Mouse (Mus musculus): ENCODE data around the gene Eva1b.

Eva1b gene

GRCm38 (mm10) chr4:126120052-126120451, 27.5 kb upstream of the Eva1b start:
- no peak for DNase-seq (ENCODE audit: low spot score in 2 of 2)

DNA sequence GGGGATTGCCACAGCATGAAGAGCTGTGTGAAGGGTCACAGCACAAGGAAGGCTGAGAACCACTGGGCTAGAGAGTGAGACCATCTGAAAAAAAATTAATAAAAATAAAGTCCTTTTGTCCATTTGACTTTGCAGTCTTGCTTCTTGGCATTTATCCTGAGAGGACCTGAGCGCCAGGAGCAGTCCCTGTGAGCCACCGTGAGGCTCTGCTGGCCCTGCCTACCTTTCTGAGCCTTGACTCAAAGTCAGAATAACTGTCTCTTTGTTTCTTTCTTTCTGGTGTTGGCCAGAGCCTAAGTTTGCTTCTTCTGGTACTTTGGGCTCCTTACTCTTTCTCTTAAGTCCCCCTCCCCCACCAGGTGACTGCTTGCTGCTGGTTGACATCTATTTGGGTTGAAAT, 27.0 kb upstream of the Eva1b start:
- DNase-seq (ENCODE audit: low spot score in 2 of 2), result no peak

GRCm38 (mm10) chr4:126123309-126124040, 24.1 kb upstream of the Eva1b start:
- no peak for DNase-seq (ENCODE audit: low spot score in 2 of 2)

DNA sequence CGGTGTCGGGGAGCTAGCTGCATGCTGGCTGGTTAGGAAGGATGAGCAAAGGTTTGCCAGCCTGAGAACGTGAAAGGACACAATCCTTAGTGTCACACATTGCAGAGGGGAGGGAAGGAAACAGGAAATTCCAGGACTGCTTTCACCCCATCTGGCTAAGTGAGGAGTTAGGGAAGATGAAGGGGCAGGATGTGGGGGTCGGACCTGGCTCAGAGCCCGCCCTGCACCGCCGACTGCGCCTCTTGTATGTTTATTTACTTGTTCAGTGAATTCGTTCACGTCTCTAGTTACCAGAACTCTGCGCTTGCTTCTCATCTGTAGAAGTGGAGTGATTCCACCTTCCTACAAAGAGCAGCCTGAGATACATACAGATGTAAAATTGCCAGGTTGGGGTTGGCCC, 17.0 kb upstream of the Eva1b start:
- DNase-seq (ENCODE audit: low spot score in 2 of 2), result no peak

GRCm38 (mm10) chr4:126131290-126132121, 16.0 kb upstream of the Eva1b start:
- DNase-seq (ENCODE audit: low spot score in 2 of 2), result no peak

DNA sequence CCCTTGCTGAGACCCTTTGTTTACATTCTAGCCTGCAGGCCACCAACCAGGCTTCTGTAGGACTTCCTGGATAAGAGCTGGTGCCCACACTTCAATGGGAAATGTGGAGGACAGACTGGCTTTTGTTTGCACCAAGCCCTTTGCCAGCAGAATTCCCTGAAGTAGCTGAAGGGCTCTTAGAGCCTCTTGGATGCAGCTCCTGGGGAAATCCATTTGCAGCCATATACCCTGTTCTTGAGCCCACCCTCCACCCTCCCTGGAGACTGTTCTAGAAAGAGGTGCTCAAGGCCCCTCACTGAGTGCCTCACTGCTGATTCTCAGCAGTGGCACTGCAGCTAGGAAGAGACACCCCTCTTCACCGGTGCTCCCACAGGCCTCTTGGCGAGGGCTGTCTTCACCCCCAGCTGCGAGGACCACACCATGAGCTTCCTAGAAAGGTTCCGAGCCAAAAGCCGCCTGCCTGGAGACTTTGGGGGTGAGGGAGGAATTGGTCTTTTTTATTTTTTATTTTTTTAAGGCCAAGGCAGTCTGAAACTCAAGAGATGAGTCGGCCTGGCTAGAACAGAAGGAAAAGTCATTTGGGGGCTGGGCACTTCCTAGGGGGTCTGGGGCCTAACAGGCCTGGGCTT, 14.8 kb upstream of the Eva1b start:
- no peak for DNase-seq (ENCODE audit: low spot score in 2 of 2)

DNA sequence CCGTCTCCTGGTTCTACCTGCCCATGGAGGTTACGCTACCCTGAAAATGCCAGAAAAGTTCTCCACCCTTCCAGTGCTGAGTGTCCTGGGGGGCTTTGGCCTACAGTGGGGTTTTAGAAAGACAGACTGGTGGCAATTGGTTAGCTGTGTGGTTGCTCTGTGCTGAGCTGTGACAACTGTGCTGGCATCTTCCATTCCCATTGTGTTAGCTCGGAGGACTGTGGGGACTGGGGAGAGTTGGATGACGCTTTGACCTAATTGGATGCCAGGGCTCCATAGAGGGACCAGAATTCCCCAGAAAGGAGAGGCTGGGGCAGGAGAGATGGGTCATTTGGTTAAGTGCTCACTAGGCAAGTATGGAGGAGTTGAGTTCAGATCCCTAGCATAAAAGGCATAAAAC, 13.3 kb upstream of the Eva1b start:
- no peak for DNase-seq (ENCODE audit: low spot score in 2 of 2)

- no peak for DNase-seq (ENCODE audit: low spot score in 2 of 2)
These were observed 12.9 kb upstream of the Eva1b start for GRCm38 (mm10) chr4:126134639-126135038.

DNA sequence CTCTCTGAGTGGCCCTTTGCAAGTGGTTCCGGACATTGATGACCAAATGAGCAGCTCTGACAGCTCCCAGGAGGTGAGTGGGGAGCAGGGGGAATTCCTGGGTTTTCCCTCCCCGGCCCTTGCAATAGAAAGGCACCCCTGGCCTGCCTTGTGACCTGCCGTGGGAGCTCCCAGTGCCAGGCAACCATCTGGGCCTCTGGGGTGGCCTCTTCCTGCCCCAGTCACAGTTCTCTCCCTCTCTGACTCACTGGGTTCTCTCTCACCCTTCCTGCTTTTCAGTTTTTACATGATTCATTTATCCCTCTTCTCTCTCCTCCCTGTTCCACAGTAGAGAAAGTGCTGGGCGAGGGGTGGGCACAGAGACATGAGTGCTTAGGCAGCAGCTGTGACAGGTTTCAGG, 9.8 kb upstream of the Eva1b start:
- no peak for DNase-seq (ENCODE audit: low spot score in 2 of 2)

- DNase-seq (ENCODE audit: low spot score in 2 of 2), result no peak
These were observed 6.5 kb upstream of the Eva1b start for GRCm38 (mm10) chr4:126141021-126141420.

GRCm38 (mm10) chr4:126145396-126145795, 2.1 kb upstream of the Eva1b start:
- DNase-seq (ENCODE audit: low spot score in 2 of 2), result no peak

GRCm38 (mm10) chr4:126146974-126147532, 491 bp upstream of the Eva1b start:
- DNase-seq (ENCODE audit: low spot score in 2 of 2), result no peak

DNA sequence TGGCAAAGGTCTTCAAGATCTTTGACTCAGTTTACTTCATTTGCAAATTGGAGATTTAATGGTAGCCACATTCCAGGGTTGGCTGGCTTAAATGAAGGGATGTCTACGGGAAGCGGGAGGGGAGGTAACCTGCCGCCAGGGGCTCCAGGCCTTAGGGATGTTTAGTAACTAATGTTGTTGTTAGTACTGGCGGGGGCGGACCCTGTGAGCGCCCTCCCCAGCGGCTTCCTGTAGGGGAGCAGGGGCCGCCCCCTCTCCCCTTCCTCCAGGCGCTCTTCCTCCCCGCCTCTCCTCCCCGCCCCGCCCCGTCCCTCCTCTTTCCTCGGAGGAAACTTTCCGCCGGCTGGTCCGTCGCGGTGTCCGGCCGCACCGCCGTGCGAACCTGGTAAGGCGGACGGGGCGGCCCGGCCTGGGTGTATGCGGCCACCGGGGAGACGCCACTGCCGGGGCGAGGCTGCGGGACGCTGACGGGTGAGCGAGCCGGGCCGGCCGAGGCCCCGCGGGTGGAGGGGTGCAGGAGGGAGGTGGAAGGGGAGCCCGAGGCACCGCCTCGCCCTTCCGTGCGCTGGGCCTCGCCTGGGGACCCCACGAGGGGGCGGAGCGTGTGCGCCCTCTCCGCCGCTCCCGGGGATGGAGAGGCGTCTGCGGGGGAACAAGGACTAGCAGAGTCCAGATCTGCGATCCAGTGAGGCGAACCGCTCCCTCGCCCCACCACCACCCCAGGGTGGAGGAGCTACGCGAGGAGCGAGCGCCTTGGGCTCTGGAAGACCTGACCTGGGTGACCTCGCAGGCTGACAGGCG, 817 bp downstream of the Eva1b start:
- peak; percentile 62 to 69 for DNase-seq (ENCODE audit: low spot score in 2 of 2)

GRCm38 (mm10) chr4:126149041-126149676, 1.6 kb downstream of the Eva1b start:
- no peak for DNase-seq (ENCODE audit: low spot score in 2 of 2)

DNA sequence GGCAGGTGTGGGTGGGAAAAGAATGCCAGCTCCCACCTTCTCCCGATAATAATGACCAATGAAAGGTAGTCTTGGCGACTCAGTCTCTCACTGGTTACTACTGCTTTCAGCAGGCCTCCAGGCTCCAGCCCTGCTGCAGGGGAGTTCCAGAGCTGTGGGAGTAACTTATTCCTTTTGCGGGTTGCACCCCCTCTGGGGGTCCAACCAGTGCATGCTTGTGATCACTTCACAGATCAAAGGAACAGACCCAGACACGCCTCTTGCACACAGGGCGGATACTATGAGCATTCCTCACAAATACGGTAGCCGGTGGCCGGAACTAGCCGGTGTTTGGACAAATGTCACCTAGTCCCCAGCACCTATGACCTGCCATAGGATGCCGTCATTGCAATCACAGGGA, 2.3 kb downstream of the Eva1b start:
- DNase-seq (ENCODE audit: low spot score in 2 of 2), result no peak

- no peak for DNase-seq (ENCODE audit: low spot score in 2 of 2)
These were observed 2.9 kb downstream of the Eva1b start for GRCm38 (mm10) chr4:126150297-126150948.

- DNase-seq (ENCODE audit: low spot score in 2 of 2), result no peak
These were observed 3.4 kb downstream of the Eva1b start for GRCm38 (mm10) chr4:126150949-126151320.

GRCm38 (mm10) chr4:126151701-126152440, 4.3 kb downstream of the Eva1b start:
- DNase-seq (ENCODE audit: low spot score in 2 of 2), result no peak

DNA sequence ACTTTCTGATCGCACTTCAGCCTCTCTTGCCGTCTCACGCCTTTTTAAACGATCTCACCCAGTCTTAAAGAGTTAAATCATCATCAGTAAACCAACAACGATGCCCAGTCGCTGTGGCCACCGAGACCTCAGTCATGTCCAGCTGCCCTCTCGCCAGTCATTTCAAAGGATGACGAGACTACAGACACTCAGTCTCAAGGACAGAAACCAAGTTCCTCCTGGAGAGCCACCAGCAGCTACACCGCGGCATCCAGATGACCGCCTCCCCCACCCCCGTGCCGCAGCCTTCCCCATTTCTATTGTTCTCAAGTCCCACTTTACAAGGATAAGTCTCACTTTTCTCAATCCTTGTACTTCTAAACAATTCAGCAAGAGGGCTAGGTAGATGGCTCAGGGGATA, 5.3 kb downstream of the Eva1b start:
- no peak for DNase-seq (ENCODE audit: low spot score in 2 of 2)

GRCm38 (mm10) chr4:126155183-126155582, 7.6 kb downstream of the Eva1b start:
- DNase-seq (ENCODE audit: low spot score in 2 of 2), result no peak

Measured in thymus, postnatal 10 days (tissue).